Mouse (Mus musculus): Measurements from ENCODE around the gene Plpp3. TPM values are rescaled to one million over a fixed set of nuclear protein-coding genes. Genes with fewer than 3 reads are reported as not detected.

Gene Plpp3
- polyA plus RNA-seq, 1 experiment from 2014 or later: 36.9 TPM

GRCm38 (mm10) chr4:105207641-105208040 is 50.5 kb downstream of the Plpp3 start:
- Histone ChIP-seq H3K4me2 (ENCODE audit: low read length) (no peak overlapping the region), H3K4me1 (replicated peaks; ENCODE audit: control insufficient read depth, insufficient read depth, low read length) (peaks cover 36% of the 10 kb centered on the region), H3K9ac (ENCODE audit: low read length) (no peak overlapping the region), H3K4me3 (ENCODE audit: low read depth, low read length) (no peak overlapping the region), H3K9me3 (ENCODE audit: control insufficient read depth, low read length) (no peaks in the 10 kb centered on the region), H3K36me3 (ENCODE audit: control insufficient read depth, insufficient read depth, low read length) (peaks cover 38% of the 10 kb centered on the region), H3K27ac (ENCODE audit: low read depth) (no peak overlapping the region), H3K27me3 (replicated peaks; ENCODE audit: control insufficient read depth, insufficient read depth, low read length) (no peaks in the 10 kb centered on the region)
- no peak for ATAC-seq (replicated peaks; ENCODE audit: low FRiP score, low TSS enrichment, low read depth)
- DNase-seq (ENCODE audit: low spot score): no peak
- WGBS: 89% methylated on average over 4 of the region's 4 CpGs

GRCm38 (mm10) chr4:105208977-105209376 is 51.8 kb downstream of the Plpp3 start:
- ATAC-seq (replicated peaks; ENCODE audit: low FRiP score, low TSS enrichment, low read depth) (no peak), DNase-seq (ENCODE audit: low spot score) (no peak)
- Histone ChIP-seq H3K4me2 (ENCODE audit: low read length) (no peak overlapping the region), H3K27ac (ENCODE audit: low read depth) (no peak overlapping the region), H3K9me3 (ENCODE audit: control insufficient read depth, low read length) (no peaks in the 10 kb centered on the region), H3K36me3 (ENCODE audit: control insufficient read depth, insufficient read depth, low read length) (peaks cover 38% of the 10 kb centered on the region), H3K4me1 (replicated peaks; ENCODE audit: control insufficient read depth, insufficient read depth, low read length) (peaks cover 30% of the 10 kb centered on the region), H3K4me3 (ENCODE audit: low read depth, low read length) (no peak overlapping the region), H3K27me3 (replicated peaks; ENCODE audit: control insufficient read depth, insufficient read depth, low read length) (no peaks in the 10 kb centered on the region), H3K9ac (ENCODE audit: low read length) (no peak overlapping the region)
- WGBS: 86% methylated on average over 5 of the region's 5 CpGs

DNA sequence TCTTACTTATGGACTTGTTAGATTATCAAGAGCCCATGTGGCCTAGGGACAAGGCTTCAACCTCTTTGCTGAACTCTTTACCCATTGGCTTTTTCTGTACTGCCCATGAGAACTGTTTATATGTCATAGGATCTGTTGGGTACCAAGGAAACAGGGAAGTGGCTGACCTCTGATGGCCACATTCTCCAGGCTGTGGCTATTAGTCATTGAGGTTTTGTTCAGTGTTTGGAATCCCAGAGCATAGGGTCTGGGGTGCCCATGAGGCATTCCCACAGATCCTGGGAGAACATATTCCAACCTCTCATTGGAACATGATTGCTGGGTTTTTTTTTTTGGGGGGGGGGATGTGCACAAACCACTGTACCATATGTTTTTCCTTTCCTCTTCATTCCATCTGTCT is 56.2 kb downstream of the Plpp3 start:
- Histone ChIP-seq H3K27me3 (replicated peaks; ENCODE audit: control insufficient read depth, insufficient read depth, low read length) (no peaks in the 10 kb centered on the region), H3K4me2 (ENCODE audit: low read length) (no peak overlapping the region), H3K27ac (ENCODE audit: low read depth) (no peak overlapping the region), H3K9me3 (ENCODE audit: control insufficient read depth, low read length) (no peaks in the 10 kb centered on the region), H3K36me3 (ENCODE audit: control insufficient read depth, insufficient read depth, low read length) (peaks cover 44% of the 10 kb centered on the region), H3K4me1 (replicated peaks; ENCODE audit: control insufficient read depth, insufficient read depth, low read length) (peaks cover 14% of the 10 kb centered on the region), H3K9ac (ENCODE audit: low read length) (no peak overlapping the region), H3K4me3 (ENCODE audit: low read depth, low read length) (no peak overlapping the region)
- ATAC-seq (replicated peaks; ENCODE audit: low FRiP score, low TSS enrichment, low read depth) (no peak), DNase-seq (ENCODE audit: low spot score) (no peak)

- 0 out of 2 replicates have a peak overlapping the region, but pooled peaks have one; percentile 27 for H3K27ac ChIP-seq (ENCODE audit: low read depth)
- no peaks in the 10 kb centered on the region for H3K9me3 ChIP-seq (ENCODE audit: control insufficient read depth, low read length)
- peaks cover 39% of the 10 kb centered on the region for H3K36me3 ChIP-seq (ENCODE audit: control insufficient read depth, insufficient read depth, low read length)
- DNase-seq (ENCODE audit: low spot score) (peak; percentile 61), ATAC-seq (replicated peaks; ENCODE audit: low FRiP score, low TSS enrichment, low read depth) (peak; percentile 70)
- H3K9ac ChIP-seq (ENCODE audit: low read length): no peak overlapping the region
- no peaks in the 10 kb centered on the region for H3K27me3 ChIP-seq (replicated peaks; ENCODE audit: control insufficient read depth, insufficient read depth, low read length)
- 55% methylated on average over 1 of the region's 1 CpGs for WGBS
- no peak overlapping the region for H3K4me2 ChIP-seq (ENCODE audit: low read length)
- peaks cover 14% of the 10 kb centered on the region for H3K4me1 ChIP-seq (replicated peaks; ENCODE audit: control insufficient read depth, insufficient read depth, low read length)
- no peak overlapping the region for H3K4me3 ChIP-seq (ENCODE audit: low read depth, low read length)
Measured at GRCm38 (mm10) chr4:105214438-105214837, 57.3 kb downstream of the Plpp3 start.

GRCm38 (mm10) chr4:105215726-105216410 is 58.7 kb downstream of the Plpp3 start:
- H3K4me1 ChIP-seq (replicated peaks; ENCODE audit: control insufficient read depth, insufficient read depth, low read length): peaks cover 14% of the 10 kb centered on the region
- no peaks in the 10 kb centered on the region for H3K9me3 ChIP-seq (ENCODE audit: control insufficient read depth, low read length)
- H3K9ac ChIP-seq (ENCODE audit: low read length): no peak overlapping the region
- no peak for ATAC-seq (replicated peaks; ENCODE audit: low FRiP score, low TSS enrichment, low read depth)
- DNase-seq (ENCODE audit: low spot score): no peak
- peaks cover 39% of the 10 kb centered on the region for H3K36me3 ChIP-seq (ENCODE audit: control insufficient read depth, insufficient read depth, low read length)
- H3K27ac ChIP-seq (ENCODE audit: low read depth): no peak overlapping the region
- 78% methylated on average over 12 of the region's 12 CpGs for WGBS
- H3K4me3 ChIP-seq (ENCODE audit: low read depth, low read length): no peak overlapping the region
- no peaks in the 10 kb centered on the region for H3K27me3 ChIP-seq (replicated peaks; ENCODE audit: control insufficient read depth, insufficient read depth, low read length)
- no peak overlapping the region for H3K4me2 ChIP-seq (ENCODE audit: low read length)

GRCm38 (mm10) chr4:105218202-105218601 is 61.1 kb downstream of the Plpp3 start:
- H3K27me3 ChIP-seq (replicated peaks; ENCODE audit: control insufficient read depth, insufficient read depth, low read length): no peaks in the 10 kb centered on the region
- H3K9me3 ChIP-seq (ENCODE audit: control insufficient read depth, low read length): no peaks in the 10 kb centered on the region
- peaks cover 39% of the 10 kb centered on the region for H3K36me3 ChIP-seq (ENCODE audit: control insufficient read depth, insufficient read depth, low read length)
- peaks cover 14% of the 10 kb centered on the region for H3K4me1 ChIP-seq (replicated peaks; ENCODE audit: control insufficient read depth, insufficient read depth, low read length)
- H3K9ac ChIP-seq (ENCODE audit: low read length): no peak overlapping the region
- H3K27ac ChIP-seq (ENCODE audit: low read depth): no peak overlapping the region
- ATAC-seq (replicated peaks; ENCODE audit: low FRiP score, low TSS enrichment, low read depth) (no peak), DNase-seq (ENCODE audit: low spot score) (no peak)
- H3K4me3 ChIP-seq (ENCODE audit: low read depth, low read length): no peak overlapping the region
- 83% methylated on average over 10 of the region's 10 CpGs for WGBS
- no peak overlapping the region for H3K4me2 ChIP-seq (ENCODE audit: low read length)

DNA sequence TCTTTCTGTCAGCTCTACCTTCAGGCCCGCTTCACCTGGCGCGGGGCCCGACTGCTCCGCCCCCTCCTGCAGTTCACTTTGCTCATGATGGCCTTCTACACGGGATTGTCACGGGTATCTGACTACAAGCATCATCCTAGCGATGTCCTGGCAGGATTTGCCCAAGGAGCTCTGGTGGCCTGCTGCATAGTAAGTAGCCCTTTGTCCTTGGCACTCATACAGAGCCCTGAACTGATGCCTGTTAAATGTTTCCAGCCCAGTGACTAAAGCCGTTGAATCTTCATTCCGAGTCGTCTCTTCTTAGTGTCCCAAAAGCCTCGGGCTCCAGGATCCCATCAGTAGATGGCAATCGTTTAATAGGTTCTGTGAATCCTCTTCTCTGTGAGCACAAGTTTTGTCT is 62.2 kb downstream of the Plpp3 start:
- H3K27ac ChIP-seq (ENCODE audit: low read depth): no peak overlapping the region
- H3K36me3 ChIP-seq (ENCODE audit: control insufficient read depth, insufficient read depth, low read length): peaks cover 39% of the 10 kb centered on the region
- H3K4me2 ChIP-seq (ENCODE audit: low read length): no peak overlapping the region
- no peak for ATAC-seq (replicated peaks; ENCODE audit: low FRiP score, low TSS enrichment, low read depth)
- no peaks in the 10 kb centered on the region for H3K9me3 ChIP-seq (ENCODE audit: control insufficient read depth, low read length)
- 94% methylated on average over 13 of the region's 13 CpGs for WGBS
- H3K4me3 ChIP-seq (ENCODE audit: low read depth, low read length): no peak overlapping the region
- H3K4me1 ChIP-seq (replicated peaks; ENCODE audit: control insufficient read depth, insufficient read depth, low read length): peaks cover 17% of the 10 kb centered on the region
- DNase-seq (ENCODE audit: low spot score): no peak
- no peak overlapping the region for H3K9ac ChIP-seq (ENCODE audit: low read length)
- no peaks in the 10 kb centered on the region for H3K27me3 ChIP-seq (replicated peaks; ENCODE audit: control insufficient read depth, insufficient read depth, low read length)

DNA sequence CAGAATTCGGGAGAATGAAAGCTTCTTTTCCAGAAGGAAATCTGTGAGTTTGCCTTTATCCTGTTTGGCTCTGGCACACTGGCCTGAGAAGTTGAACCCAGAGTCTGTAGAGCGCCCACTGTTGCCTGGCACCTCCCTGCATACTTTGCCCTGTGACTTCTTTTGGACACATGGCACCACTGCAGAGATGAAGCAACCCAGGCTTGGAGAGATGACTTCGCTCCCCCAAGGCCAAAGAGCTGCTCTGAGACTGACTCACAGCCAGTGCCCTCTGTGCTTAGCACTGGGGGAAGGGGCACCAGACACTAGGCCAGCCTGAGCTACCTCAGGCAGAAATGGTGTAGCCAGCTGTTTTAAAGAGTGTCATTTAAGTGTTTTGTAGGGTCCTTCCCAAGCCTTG is 63.7 kb downstream of the Plpp3 start:
- ATAC-seq (replicated peaks; ENCODE audit: low FRiP score, low TSS enrichment, low read depth) (no peak), DNase-seq (ENCODE audit: low spot score) (no peak)
- Histone ChIP-seq H3K4me2 (ENCODE audit: low read length) (no peak overlapping the region), H3K9ac (ENCODE audit: low read length) (no peak overlapping the region), H3K27ac (ENCODE audit: low read depth) (no peak overlapping the region), H3K4me1 (replicated peaks; ENCODE audit: control insufficient read depth, insufficient read depth, low read length) (peaks cover 6% of the 10 kb centered on the region), H3K27me3 (replicated peaks; ENCODE audit: control insufficient read depth, insufficient read depth, low read length) (no peaks in the 10 kb centered on the region), H3K4me3 (ENCODE audit: low read depth, low read length) (no peak overlapping the region), H3K9me3 (ENCODE audit: control insufficient read depth, low read length) (no peaks in the 10 kb centered on the region), H3K36me3 (ENCODE audit: control insufficient read depth, insufficient read depth, low read length) (peaks cover 36% of the 10 kb centered on the region)
- WGBS: 95% methylated on average over 3 of the region's 3 CpGs

- Histone ChIP-seq H3K27me3 (replicated peaks; ENCODE audit: control insufficient read depth, insufficient read depth, low read length) (no peaks in the 10 kb centered on the region), H3K4me3 (ENCODE audit: low read depth, low read length) (no peak overlapping the region), H3K4me1 (replicated peaks; ENCODE audit: control insufficient read depth, insufficient read depth, low read length) (peaks cover 6% of the 10 kb centered on the region), H3K9me3 (ENCODE audit: control insufficient read depth, low read length) (no peaks in the 10 kb centered on the region), H3K9ac (ENCODE audit: low read length) (no peak overlapping the region), H3K36me3 (ENCODE audit: control insufficient read depth, insufficient read depth, low read length) (peaks cover 36% of the 10 kb centered on the region), H3K4me2 (ENCODE audit: low read length) (no peak overlapping the region), H3K27ac (ENCODE audit: low read depth) (no peak overlapping the region)
- WGBS: 74% methylated on average over 11 of the region's 11 CpGs
- ATAC-seq (replicated peaks; ENCODE audit: low FRiP score, low TSS enrichment, low read depth) (no peak), DNase-seq (ENCODE audit: low spot score) (no peak)
Measured at GRCm38 (mm10) chr4:105221256-105221840, 64.2 kb downstream of the Plpp3 start.
